Mouse (Mus musculus): Measurements from ENCODE around the gene Mtg1. TPM values are rescaled to one million over a fixed set of nuclear protein-coding genes. Genes with fewer than 3 reads are reported as not detected.

Mtg1 gene
- total and polyA plus RNA-seq, 2 experiments from 2014 or later = 7.2 to 33.5 TPM

DNA sequence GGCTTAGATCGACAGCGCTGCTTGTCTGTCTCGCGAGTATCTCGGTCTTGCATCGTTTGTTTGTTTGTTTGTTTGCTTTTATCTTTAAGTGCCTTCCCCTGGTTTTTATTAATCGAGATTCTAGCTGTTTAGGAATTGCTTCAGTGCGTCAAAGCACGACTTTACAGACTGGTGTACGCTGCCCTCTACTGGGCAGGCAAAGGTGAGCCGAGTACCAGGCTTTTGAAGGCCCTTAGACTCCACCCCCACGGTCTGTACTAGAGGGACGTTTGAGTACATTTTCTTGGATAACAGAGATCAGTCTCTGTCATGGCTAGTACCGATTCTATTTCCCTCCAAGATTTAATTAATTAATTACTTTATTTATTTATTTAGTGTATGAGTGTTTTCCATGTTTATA, 4.0 kb downstream of the Mtg1 start:
- Histone ChIP-seq H3K9me3 (ENCODE audit: low read length) (no peaks in the 10 kb centered on the region), H3K27me3 (ENCODE audit: insufficient read depth, low read length) (no peaks in the 10 kb centered on the region), H3K9ac (replicated peaks; ENCODE audit: low read length) (no peak overlapping the region), H3K4me2 (ENCODE audit: low read depth, low read length) (no peak overlapping the region), H3K4me3 (ENCODE audit: low read length) (no peak overlapping the region), H3K27ac (no peak overlapping the region), H3K4me1 (ENCODE audit: insufficient read depth, low read length) (peaks cover 3% of the 10 kb centered on the region; the same call in 1 of the 2 replicates), H3K36me3 (ENCODE audit: insufficient read depth, low read length) (no peaks in the 10 kb centered on the region)
- WGBS = 5% methylated on average over 14 of the region's 14 CpGs
- peak; percentile 73 for TF ChIP-seq CTCF (IDR thresholded peaks at IDR 0.05; ENCODE audit: low read depth)
- ATAC-seq (no peak), DNase-seq (ENCODE audit: low spot score) (peak; percentile 79)

DNA sequence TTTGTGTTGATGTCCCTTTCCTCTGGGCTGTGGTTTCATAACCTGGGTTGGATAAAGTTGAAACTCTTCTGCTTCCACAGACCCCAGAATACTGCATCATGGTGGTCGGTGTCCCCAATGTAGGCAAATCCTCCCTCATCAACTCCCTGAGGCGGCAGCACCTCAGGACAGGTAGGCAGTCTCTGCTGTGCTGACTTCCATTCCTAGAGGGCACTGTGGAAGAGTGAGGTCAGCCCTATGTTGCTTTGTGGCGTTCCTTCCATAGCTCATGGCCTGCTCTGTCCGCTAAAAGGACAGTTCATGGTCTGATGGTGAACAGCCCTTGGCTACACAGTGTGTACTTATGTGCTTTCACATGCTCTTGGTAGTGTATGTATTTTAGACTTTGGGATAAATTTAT, 7.2 kb downstream of the Mtg1 start:
- ATAC-seq (no peak), DNase-seq (ENCODE audit: low spot score) (no peak)
- H3K27ac ChIP-seq = no peak overlapping the region
- H3K9ac ChIP-seq (replicated peaks; ENCODE audit: low read length) = no peak overlapping the region
- no peaks in the 10 kb centered on the region for H3K9me3 ChIP-seq (ENCODE audit: low read length)
- no peak overlapping the region for H3K4me3 ChIP-seq (ENCODE audit: low read length)
- 90% methylated on average over 4 of the region's 4 CpGs for WGBS
- no peaks in the 10 kb centered on the region for H3K4me1 ChIP-seq (ENCODE audit: insufficient read depth, low read length)
- no peaks in the 10 kb centered on the region for H3K27me3 ChIP-seq (ENCODE audit: insufficient read depth, low read length)
- H3K4me2 ChIP-seq (ENCODE audit: low read depth, low read length) = no peak overlapping the region
- no peak for TF ChIP-seq CTCF (IDR thresholded peaks at IDR 0.05; ENCODE audit: low read depth)
- H3K36me3 ChIP-seq (ENCODE audit: insufficient read depth, low read length) = no peaks in the 10 kb centered on the region

DNA sequence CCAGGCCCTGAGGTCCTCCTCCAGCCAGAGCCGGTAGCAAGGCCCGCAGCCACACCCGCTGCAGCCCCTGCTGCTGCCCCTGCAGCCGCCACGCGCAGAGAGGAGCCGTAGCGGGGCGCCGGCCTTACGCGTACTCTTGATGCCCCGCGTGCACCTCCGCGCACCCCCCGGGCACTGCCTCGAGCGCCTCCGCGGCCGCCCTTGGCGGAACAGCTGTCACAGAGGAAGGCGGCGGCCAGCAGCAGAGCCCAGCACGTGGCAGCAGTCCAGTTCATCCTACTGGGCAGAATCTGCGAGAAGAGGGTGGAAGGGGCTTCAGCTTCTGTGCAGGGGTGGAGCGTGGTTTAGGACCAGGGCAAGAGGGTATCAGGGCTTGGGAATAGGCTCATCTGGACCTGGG, 16.0 kb downstream of the Mtg1 start:
- Histone ChIP-seq H3K4me2 (ENCODE audit: low read depth, low read length) (peak overlapping the region; percentile 61), H3K9me3 (ENCODE audit: low read length) (no peaks in the 10 kb centered on the region), H3K4me1 (ENCODE audit: insufficient read depth, low read length) (peaks cover 9% of the 10 kb centered on the region), H3K36me3 (ENCODE audit: insufficient read depth, low read length) (no peaks in the 10 kb centered on the region), H3K9ac (replicated peaks; ENCODE audit: low read length) (peak overlapping the region; percentile 54), H3K4me3 (ENCODE audit: low read length) (peak overlapping the region; percentile 43), H3K27ac (peak overlapping the region; percentile 79), H3K27me3 (ENCODE audit: insufficient read depth, low read length) (no peaks in the 10 kb centered on the region)
- 5% methylated on average over 28 of the region's 28 CpGs for WGBS
- DNase-seq (ENCODE audit: low spot score) (peak; percentile 63), ATAC-seq (peak; percentile 47)
- no peak for TF ChIP-seq CTCF (IDR thresholded peaks at IDR 0.05; ENCODE audit: low read depth)

DNA sequence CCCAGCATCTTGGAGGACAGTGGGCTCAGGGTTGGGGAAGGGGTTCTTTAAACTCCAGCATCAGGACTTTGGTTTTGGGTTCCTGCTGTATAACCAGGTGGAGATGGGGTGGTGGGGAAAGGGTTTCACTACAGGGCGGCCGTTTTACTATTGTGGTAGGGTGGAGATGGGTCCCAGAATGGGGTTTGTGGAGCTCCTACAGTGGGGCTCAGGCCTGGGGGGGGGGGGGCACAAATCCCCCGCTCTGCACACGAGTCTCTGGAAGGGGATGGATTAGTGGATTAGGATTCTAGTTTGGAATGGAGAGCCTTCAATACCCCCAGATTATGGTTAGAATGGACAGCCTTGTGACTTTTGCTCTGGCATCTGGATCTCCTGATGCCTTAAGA, 16.5 kb downstream of the Mtg1 start:
- 12% methylated on average over 4 of the region's 4 CpGs for WGBS
- Histone ChIP-seq H3K4me1 (ENCODE audit: insufficient read depth, low read length) (peaks cover 9% of the 10 kb centered on the region), H3K36me3 (ENCODE audit: insufficient read depth, low read length) (no peaks in the 10 kb centered on the region), H3K9me3 (ENCODE audit: low read length) (no peaks in the 10 kb centered on the region), H3K27ac (peak overlapping the region; percentile 79), H3K4me2 (ENCODE audit: low read depth, low read length) (peak overlapping the region; percentile 61), H3K9ac (replicated peaks; ENCODE audit: low read length) (peak overlapping the region; percentile 54), H3K27me3 (ENCODE audit: insufficient read depth, low read length) (no peaks in the 10 kb centered on the region), H3K4me3 (ENCODE audit: low read length) (peak overlapping the region; percentile 43)
- ATAC-seq = peak; percentile 42
- no peak for TF ChIP-seq CTCF (IDR thresholded peaks at IDR 0.05; ENCODE audit: low read depth)
- DNase-seq (ENCODE audit: low spot score) = peak; percentile 4

DNA sequence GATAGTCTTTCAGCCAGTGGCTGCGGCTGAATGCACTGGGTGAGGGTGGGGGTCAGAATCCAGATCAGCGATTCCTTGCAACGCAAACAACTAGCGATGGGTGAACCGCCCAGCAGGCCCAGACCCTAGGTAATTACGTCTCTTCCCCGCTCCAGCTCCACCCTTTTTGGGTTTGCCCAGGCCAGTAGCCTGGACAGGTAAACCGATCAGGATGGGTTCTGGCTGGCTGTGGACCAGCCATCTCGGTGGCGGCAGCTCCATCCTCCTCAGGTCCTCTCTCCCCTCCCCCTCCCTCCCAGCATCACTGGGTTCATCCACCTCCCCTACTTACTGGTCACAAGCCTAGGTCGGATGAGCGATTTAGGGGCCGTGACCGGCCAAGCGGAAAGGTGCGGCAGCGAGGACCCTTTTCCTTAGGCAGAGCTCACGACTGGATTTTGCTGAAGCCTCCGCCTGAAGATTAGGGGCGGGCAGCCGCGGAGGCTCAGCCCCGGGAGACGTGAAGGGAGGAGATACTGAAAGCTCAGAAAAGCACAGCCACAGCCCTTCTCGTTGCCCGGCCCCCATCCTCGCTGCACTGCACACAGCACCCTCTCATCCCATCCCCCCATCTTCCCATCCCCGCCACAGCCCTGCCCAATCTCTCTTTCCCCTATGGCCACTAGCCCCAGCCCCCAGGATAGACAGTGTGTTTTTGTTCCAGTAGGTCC, 17.0 kb downstream of the Mtg1 start, which contains the start of gene Sprn:
Gene Sprn, minus strand, starts transcription at position 660 of the 710 bp plus-strand sequence.
- 1% methylated on average over 28 of the region's 28 CpGs for WGBS
- Histone ChIP-seq H3K4me1 (ENCODE audit: insufficient read depth, low read length) (peaks cover 9% of the 10 kb centered on the region), H3K36me3 (ENCODE audit: insufficient read depth, low read length) (no peaks in the 10 kb centered on the region), H3K27me3 (ENCODE audit: insufficient read depth, low read length) (no peaks in the 10 kb centered on the region), H3K4me2 (ENCODE audit: low read depth, low read length) (peak within 1 kb of the TSS; percentile 61), H3K4me3 (ENCODE audit: low read length) (peak within 1 kb of the TSS; percentile 43), H3K9me3 (ENCODE audit: low read length) (no peaks in the 10 kb centered on the region), H3K9ac (replicated peaks; ENCODE audit: low read length) (peak within 1 kb of the TSS; percentile 54), H3K27ac (peak within 1 kb of the TSS; percentile 79)
- DNase-seq (ENCODE audit: low spot score) = peak; percentile 74
- peak; percentile 87 for ATAC-seq
- TF ChIP-seq CTCF (IDR thresholded peaks at IDR 0.05; ENCODE audit: low read depth) = no peak

DNA sequence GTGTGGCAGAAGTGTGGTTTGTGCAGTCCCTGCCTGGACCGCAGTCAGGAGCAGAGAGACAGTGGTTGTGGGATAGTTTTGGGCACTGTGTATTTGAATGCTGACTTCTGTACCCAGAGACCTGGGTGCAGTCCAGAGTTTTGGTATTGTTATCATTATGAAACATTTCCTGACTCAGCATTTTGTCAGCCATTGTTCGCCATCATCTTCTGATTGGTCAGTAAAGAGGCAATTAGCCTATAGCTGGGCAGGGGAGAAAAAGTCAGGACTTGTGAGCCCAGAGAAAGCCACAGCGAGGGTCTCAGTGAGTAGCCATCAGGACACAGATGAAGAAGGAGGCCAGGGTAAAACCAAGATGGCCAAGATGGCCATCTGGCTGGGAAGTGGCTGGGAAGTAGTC, 23.0 kb downstream of the Mtg1 start:
- H3K27ac ChIP-seq = no peak overlapping the region
- ATAC-seq (no peak), DNase-seq (ENCODE audit: low spot score) (no peak)
- no peaks in the 10 kb centered on the region for H3K4me1 ChIP-seq (ENCODE audit: insufficient read depth, low read length)
- H3K27me3 ChIP-seq (ENCODE audit: insufficient read depth, low read length) = no peaks in the 10 kb centered on the region
- no peaks in the 10 kb centered on the region for H3K9me3 ChIP-seq (ENCODE audit: low read length)
- H3K4me3 ChIP-seq (ENCODE audit: low read length) = no peak overlapping the region
- TF ChIP-seq CTCF (IDR thresholded peaks at IDR 0.05; ENCODE audit: low read depth) = no peak
- WGBS = 77% methylated on average over 3 of the region's 3 CpGs
- no peak overlapping the region for H3K4me2 ChIP-seq (ENCODE audit: low read depth, low read length)
- no peak overlapping the region for H3K9ac ChIP-seq (replicated peaks; ENCODE audit: low read length)
- no peaks in the 10 kb centered on the region for H3K36me3 ChIP-seq (ENCODE audit: insufficient read depth, low read length)

DNA sequence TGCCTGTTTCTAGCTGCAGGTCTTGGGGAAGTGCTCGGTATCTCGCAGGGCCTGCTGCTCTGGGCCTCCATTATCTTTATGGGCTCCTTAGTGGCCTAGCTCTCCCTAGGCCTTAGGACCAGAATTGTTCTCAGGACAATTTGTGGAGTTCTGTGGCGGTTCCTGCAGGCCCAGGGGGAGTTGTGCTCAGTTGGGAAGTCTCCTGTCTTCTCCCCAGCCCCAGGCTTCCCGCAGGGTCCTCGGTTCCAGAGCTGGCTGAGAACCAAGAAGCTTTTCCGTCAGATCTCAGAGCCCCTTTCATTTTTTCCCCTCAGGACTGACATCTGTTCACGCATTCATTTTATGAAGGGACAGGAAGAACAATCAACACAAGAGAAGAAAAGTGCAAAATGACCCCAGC, 27.3 kb downstream of the Mtg1 start, which contains the start of gene Olfr522:
Gene Olfr522, minus strand, starts transcription at position 101 of the 400 bp plus-strand sequence.
- Histone ChIP-seq H3K4me1 (ENCODE audit: insufficient read depth, low read length) (no peaks in the 10 kb centered on the region), H3K4me2 (ENCODE audit: low read depth, low read length) (no peak within 1 kb of the TSS), H3K4me3 (ENCODE audit: low read length) (no peak within 1 kb of the TSS), H3K27ac (no peak within 1 kb of the TSS), H3K27me3 (ENCODE audit: insufficient read depth, low read length) (no peaks in the 10 kb centered on the region), H3K36me3 (ENCODE audit: insufficient read depth, low read length) (no peaks in the 10 kb centered on the region), H3K9me3 (ENCODE audit: low read length) (no peaks in the 10 kb centered on the region), H3K9ac (replicated peaks; ENCODE audit: low read length) (no peak within 1 kb of the TSS)
- WGBS = 68% methylated on average over 7 of the region's 7 CpGs
- DNase-seq (ENCODE audit: low spot score) (no peak), ATAC-seq (no peak)
- no peak for TF ChIP-seq CTCF (IDR thresholded peaks at IDR 0.05; ENCODE audit: low read depth)

Measured in hindbrain, postnatal 0 days (tissue).